Mouse (Mus musculus): Measurements from ENCODE around the gene Snap91. TPM values are rescaled to one million over a fixed set of nuclear protein-coding genes. Genes with fewer than 3 reads are reported as not detected.

Gene Snap91
- polyA plus RNA-seq (2015; fragmentation: Nextera tagmentation; extraction: Ambion mirVana): 84.0 and 88.6 TPM in 2 replicates

GRCm38 (mm10) chr9:86880113-86880972 lies at the start of gene Snap91:
Snap91 (minus strand) TSS chr9:86880654.
- Histone ChIP-seq H3K9ac (replicated peaks) (peak within 1 kb of the TSS; percentile 92), H3K4me2 (replicated peaks) (peak within 1 kb of the TSS; percentile 77), H3K9me3 (no peaks in the 10 kb centered on the region), H3K4me1 (replicated peaks) (peaks cover 23% of the 10 kb centered on the region), H3K36me3 (no peaks in the 10 kb centered on the region), H3K27me3 (peaks cover 8% of the 10 kb centered on the region; the same call in 1 of the 2 replicates), H3K27ac (peak within 1 kb of the TSS; percentile 96), H3K4me3 (replicated peaks) (peak within 1 kb of the TSS; percentile 87)
- peak; percentile 96 for ATAC-seq
- under 1% methylated on average over 97 of the region's 104 CpGs for WGBS

- Histone ChIP-seq H3K4me2 (replicated peaks) (no peak overlapping the region), H3K36me3 (no peaks in the 10 kb centered on the region), H3K9ac (replicated peaks) (no peak overlapping the region), H3K4me3 (replicated peaks) (no peak overlapping the region), H3K4me1 (replicated peaks) (no peaks in the 10 kb centered on the region), H3K9me3 (no peaks in the 10 kb centered on the region), H3K27ac (no peak overlapping the region), H3K27me3 (no peaks in the 10 kb centered on the region)
- no peak for ATAC-seq
- WGBS: 77% methylated on average over 5 of the region's 5 CpGs
These were observed 46.1 kb upstream of the Snap91 start for GRCm38 (mm10) chr9:86926519-86926918.

- no peaks in the 10 kb centered on the region for H3K36me3 ChIP-seq
- H3K4me2 ChIP-seq (replicated peaks): no peak overlapping the region
- H3K9ac ChIP-seq (replicated peaks): no peak overlapping the region
- H3K4me3 ChIP-seq (replicated peaks): no peak overlapping the region
- ATAC-seq: no peak
- no peaks in the 10 kb centered on the region for H3K9me3 ChIP-seq
- no peaks in the 10 kb centered on the region for H3K4me1 ChIP-seq (replicated peaks)
- no peak overlapping the region for H3K27ac ChIP-seq
- H3K27me3 ChIP-seq: no peaks in the 10 kb centered on the region
- 85% methylated on average over 6 of the region's 6 CpGs for WGBS
These were observed 45.2 kb upstream of the Snap91 start for GRCm38 (mm10) chr9:86925688-86926087.

GRCm38 (mm10) chr9:86922430-86922829 lies 42.0 kb upstream of the Snap91 start:
- Histone ChIP-seq H3K4me1 (replicated peaks) (no peaks in the 10 kb centered on the region), H3K36me3 (no peaks in the 10 kb centered on the region), H3K4me3 (replicated peaks) (no peak overlapping the region), H3K27me3 (no peaks in the 10 kb centered on the region), H3K9ac (replicated peaks) (no peak overlapping the region), H3K4me2 (replicated peaks) (no peak overlapping the region), H3K27ac (no peak overlapping the region), H3K9me3 (no peaks in the 10 kb centered on the region)
- WGBS: 63% methylated on average over 3 of the region's 3 CpGs
- ATAC-seq: no peak

- H3K27me3 ChIP-seq: no peaks in the 10 kb centered on the region
- H3K4me2 ChIP-seq (replicated peaks): no peak overlapping the region
- 87% methylated on average over 3 of the region's 3 CpGs for WGBS
- no peak overlapping the region for H3K9ac ChIP-seq (replicated peaks)
- H3K4me3 ChIP-seq (replicated peaks): no peak overlapping the region
- no peak overlapping the region for H3K27ac ChIP-seq
- ATAC-seq: no peak
- H3K36me3 ChIP-seq: no peaks in the 10 kb centered on the region
- H3K9me3 ChIP-seq: no peaks in the 10 kb centered on the region
- no peaks in the 10 kb centered on the region for H3K4me1 ChIP-seq (replicated peaks)
These were observed 36.1 kb upstream of the Snap91 start for GRCm38 (mm10) chr9:86916543-86916942.

GRCm38 (mm10) chr9:86899502-86900199 lies 19.2 kb upstream of the Snap91 start:
- Histone ChIP-seq H3K4me3 (replicated peaks) (no peak overlapping the region), H3K27ac (no peak overlapping the region), H3K36me3 (no peaks in the 10 kb centered on the region), H3K4me2 (replicated peaks) (no peak overlapping the region), H3K9me3 (no peaks in the 10 kb centered on the region), H3K27me3 (no peaks in the 10 kb centered on the region), H3K9ac (replicated peaks) (no peak overlapping the region), H3K4me1 (replicated peaks) (no peaks in the 10 kb centered on the region; the same call in 1 of the 2 replicates)
- ATAC-seq: no peak
- whole genome bisulfite sequencing: 59% methylated on average over 4 of the region's 4 CpGs

GRCm38 (mm10) chr9:86879216-86880112 lies 990 bp downstream of the Snap91 start:
- ATAC-seq: peak; percentile 41
- under 1% methylated on average over 75 of the region's 75 CpGs for WGBS
- Histone ChIP-seq H3K27me3 (peaks cover 8% of the 10 kb centered on the region; the same call in 1 of the 2 replicates), H3K4me1 (replicated peaks) (peaks cover 23% of the 10 kb centered on the region), H3K9me3 (no peaks in the 10 kb centered on the region), H3K27ac (peak overlapping the region; percentile 96), H3K36me3 (no peaks in the 10 kb centered on the region), H3K9ac (replicated peaks) (peak overlapping the region; percentile 92), H3K4me3 (replicated peaks) (peak overlapping the region; percentile 87), H3K4me2 (replicated peaks) (peak overlapping the region; percentile 77)

- H3K9ac ChIP-seq (replicated peaks): peak overlapping the region; percentile 92
- peak overlapping the region; percentile 96 for H3K27ac ChIP-seq
- H3K4me1 ChIP-seq (replicated peaks): peaks cover 23% of the 10 kb centered on the region
- H3K27me3 ChIP-seq: peaks cover 8% of the 10 kb centered on the region; the same call in 1 of the 2 replicates
- peak overlapping the region; percentile 77 for H3K4me2 ChIP-seq (replicated peaks)
- WGBS: 57% methylated on average over 6 of the region's 6 CpGs
- no peak for ATAC-seq
- no peaks in the 10 kb centered on the region for H3K9me3 ChIP-seq
- H3K4me3 ChIP-seq (replicated peaks): peak overlapping the region; percentile 87
- no peaks in the 10 kb centered on the region for H3K36me3 ChIP-seq
These were observed 1.7 kb downstream of the Snap91 start for GRCm38 (mm10) chr9:86878716-86879115.

- Histone ChIP-seq H3K27ac (no peak overlapping the region), H3K27me3 (peaks cover 8% of the 10 kb centered on the region; the same call in 1 of the 2 replicates), H3K4me1 (replicated peaks) (peaks cover 17% of the 10 kb centered on the region), H3K4me3 (replicated peaks) (no peak overlapping the region), H3K36me3 (peaks cover 6% of the 10 kb centered on the region; the same call in 1 of the 2 replicates), H3K9me3 (no peaks in the 10 kb centered on the region), H3K4me2 (replicated peaks) (no peak overlapping the region), H3K9ac (replicated peaks) (no peak overlapping the region)
- ATAC-seq: no peak
- 89% methylated on average over 4 of the region's 4 CpGs for WGBS
These were observed 6.8 kb downstream of the Snap91 start for GRCm38 (mm10) chr9:86873681-86874080.

- 60% methylated on average over 11 of the region's 11 CpGs for WGBS
- no peak for ATAC-seq
These were observed 10.7 kb downstream of the Snap91 start for GRCm38 (mm10) chr9:86869586-86870338.

GRCm38 (mm10) chr9:86858101-86858500 lies 22.4 kb downstream of the Snap91 start:
- ATAC-seq: no peak
- no peak overlapping the region for H3K27ac ChIP-seq
- H3K36me3 ChIP-seq: 0 out of 2 replicates have a peak, but pooled peaks cover 3% of the 10 kb centered on the region
- no peaks in the 10 kb centered on the region for H3K27me3 ChIP-seq
- no peaks in the 10 kb centered on the region for H3K9me3 ChIP-seq
- H3K4me2 ChIP-seq (replicated peaks): no peak overlapping the region
- no peaks in the 10 kb centered on the region for H3K4me1 ChIP-seq (replicated peaks)
- 86% methylated on average over 4 of the region's 4 CpGs for WGBS
- H3K4me3 ChIP-seq (replicated peaks): no peak overlapping the region
- H3K9ac ChIP-seq (replicated peaks): no peak overlapping the region

More at GRCm38 (mm10) chr9:86869586-86870338, 10.7 kb downstream of the Snap91 start:
- Histone ChIP-seq H3K4me3 (replicated peaks) (no peak overlapping the region), H3K4me1 (replicated peaks) (0 out of 2 replicates have a peak, but pooled peaks cover 2% of the 10 kb centered on the region), H3K9me3 (no peaks in the 10 kb centered on the region), H3K27me3 (no peaks in the 10 kb centered on the region), H3K36me3 (peaks cover 6% of the 10 kb centered on the region; the same call in 1 of the 2 replicates), H3K4me2 (replicated peaks) (no peak overlapping the region), H3K9ac (replicated peaks) (no peak overlapping the region), H3K27ac (no peak overlapping the region)

Measured in midbrain, embryonic 13.5 days (tissue).